Mouse (Mus musculus) midbrain, embryonic 12.5 days (tissue): Measurements from ENCODE around the gene Scamp3. TPM values are rescaled to one million over a fixed set of nuclear protein-coding genes. Genes with fewer than 3 reads are reported as not detected.
"Not testable (repeated sequence)": the region's sequence is repeated elsewhere in the genome, so short reads cannot be mapped to it uniquely, and the experiment has no call there.

Experiments used
- ATAC-seq: fragments of 200-750 bp; cut with Nextera tagmentation; 2 replicates; pipeline ENCODE4 v1.8.0; 2017; ENCODE audit warnings: low read depth, moderate TSS enrichment, moderate library complexity; ENCODE audit not compliant: low FRiP score
- H3K27ac ChIP-seq: fragments of 300-500 bp; sonication (generic); replicated peaks from 2 replicates; pipeline ENCODE4 v1.5.1; 2016; ENCODE audit warnings: mild to moderate bottlenecking
- H3K27me3 ChIP-seq: fragments of 300-500 bp; sonication (generic); 2 replicates; pipeline ENCODE4 v1.6.1; 2016; ENCODE audit warnings: mild to moderate bottlenecking
- H3K36me3 ChIP-seq: fragments of 300-500 bp; sonication (generic); 2 replicates; pipeline ENCODE4 v1.6.1; 2016
- H3K4me1 ChIP-seq: fragments of 300-500 bp; sonication (generic); 2 replicates; pipeline ENCODE4 v1.6.1; 2016
- H3K4me2 ChIP-seq: fragments of 300-500 bp; sonication (generic); replicated peaks from 2 replicates; pipeline ENCODE4 v1.6.1; 2016; ENCODE audit warnings: mild to moderate bottlenecking, moderate library complexity
- H3K4me3 ChIP-seq: fragments of 300-500 bp; sonication (generic); 2 replicates; pipeline ENCODE4 v1.5.1; 2016; ENCODE audit warnings: mild to moderate bottlenecking
- H3K9ac ChIP-seq: fragments of 300-500 bp; sonication (generic); replicated peaks from 2 replicates; pipeline ENCODE4 v1.6.1; 2016; ENCODE audit warnings: mild to moderate bottlenecking, moderate library complexity
- H3K9me3 ChIP-seq: fragments of 300-500 bp; sonication (generic); 2 replicates; pipeline ENCODE4 v1.6.1; 2016; ENCODE audit warnings: mild to moderate bottlenecking
- WGBS: fragments of 180-500 bp; shearing (Covaris S2); methylation state at CpG from one replicate; pipeline ENCODE4 v1.1.7; 2016; 5-methylcytosine and 5-hydroxymethylcytosine counted together
- polyA plus RNA-seq: library from polyadenylated mRNA; unstranded; fragments of >200 nt; fragmentation: Nextera tagmentation; extraction: Ambion mirVana; gene quantifications from 2 replicates; pipeline ENCODE4 v1.2.1, GENCODE M21; 2016

Gene Scamp3
- polyA plus RNA-seq, 1 experiment from 2014 or later = 97.1 TPM

GRCm38 (mm10) chr3:89147979-89148311 is 29.3 kb upstream of the Scamp3 start:
- ATAC-seq = no peak
- no peak overlapping the region for H3K9ac ChIP-seq
- H3K9me3 ChIP-seq = no peaks in the 10 kb centered on the region
- H3K4me3 ChIP-seq = no peak overlapping the region
- WGBS = 13% methylated on average over 15 of the region's 15 CpGs
- H3K4me1 ChIP-seq = peaks cover 12% of the 10 kb centered on the region
- no peak overlapping the region for H3K27ac ChIP-seq
- peaks cover 7% of the 10 kb centered on the region; the same call in 1 of the 2 replicates for H3K36me3 ChIP-seq
- H3K4me2 ChIP-seq = peak overlapping the region; percentile 12; the same call in 1 of the 2 replicates
- H3K27me3 ChIP-seq = peaks cover 45% of the 10 kb centered on the region

- 76% methylated on average over 14 of the region's 14 CpGs for WGBS
- no peak overlapping the region for H3K9ac ChIP-seq
These were observed 28.7 kb upstream of the Scamp3 start for GRCm38 (mm10) chr3:89148567-89148966.

GRCm38 (mm10) chr3:89152084-89152835 is 25.0 kb upstream of the Scamp3 start:
- ATAC-seq = no peak
- H3K27me3 ChIP-seq = peaks cover 34% of the 10 kb centered on the region
- no peak overlapping the region for H3K4me3 ChIP-seq
- no peak overlapping the region for H3K4me2 ChIP-seq
- H3K4me1 ChIP-seq = peaks cover 4% of the 10 kb centered on the region
- H3K9ac ChIP-seq = no peak overlapping the region
- H3K36me3 ChIP-seq = peaks cover 7% of the 10 kb centered on the region; the same call in 1 of the 2 replicates
- H3K27ac ChIP-seq = no peak overlapping the region
- H3K9me3 ChIP-seq = no peaks in the 10 kb centered on the region
- 65% methylated on average over 17 of the region's 17 CpGs for WGBS

More at GRCm38 (mm10) chr3:89148567-89148966, 28.7 kb upstream of the Scamp3 start:
- Histone ChIP-seq H3K4me2 (no peak overlapping the region), H3K27ac (no peak overlapping the region), H3K4me1 (peaks cover 12% of the 10 kb centered on the region), H3K9me3 (no peaks in the 10 kb centered on the region), H3K4me3 (no peak overlapping the region), H3K27me3 (peaks cover 45% of the 10 kb centered on the region), H3K36me3 (peaks cover 7% of the 10 kb centered on the region; the same call in 1 of the 2 replicates)
- ATAC-seq = no peak

- Histone ChIP-seq H3K4me1 (peaks cover 27% of the 10 kb centered on the region), H3K4me3 (no peak overlapping the region), H3K4me2 (no peak overlapping the region), H3K36me3 (peaks cover 7% of the 10 kb centered on the region; the same call in 1 of the 2 replicates), H3K27me3 (peaks cover 8% of the 10 kb centered on the region), H3K9ac (no peak overlapping the region), H3K9me3 (no peaks in the 10 kb centered on the region), H3K27ac (no peak overlapping the region)
- ATAC-seq = no peak
- 93% methylated on average over 8 of the region's 8 CpGs for WGBS
These were observed 20.3 kb upstream of the Scamp3 start for GRCm38 (mm10) chr3:89156951-89157350.

- Histone ChIP-seq H3K9ac (peak overlapping the region; percentile 71), H3K27me3 (peaks cover 8% of the 10 kb centered on the region), H3K4me3 (peak overlapping the region; percentile 79), H3K4me1 (peaks cover 28% of the 10 kb centered on the region), H3K36me3 (no peaks in the 10 kb centered on the region), H3K9me3 (no peaks in the 10 kb centered on the region), H3K27ac (no peak overlapping the region; the same call in 1 of the 2 replicates), H3K4me2 (peak overlapping the region; percentile 97)
- WGBS = 17% methylated on average over 7 of the region's 7 CpGs
- no peak for ATAC-seq
These were observed 18.6 kb upstream of the Scamp3 start for GRCm38 (mm10) chr3:89158651-89159050.

GRCm38 (mm10) chr3:89159211-89159610 is 18.1 kb upstream of the Scamp3 start:
- Histone ChIP-seq H3K4me1 (peaks cover 33% of the 10 kb centered on the region), H3K27ac (no peak overlapping the region; the same call in none of the 2 replicates)

GRCm38 (mm10) chr3:89159616-89160344 is 17.5 kb upstream of the Scamp3 start, which contains the start of gene Hcn3:
Gene Hcn3 (minus strand): TSS chr3:89160196.
- H3K9me3 ChIP-seq = no peaks in the 10 kb centered on the region
- H3K36me3 ChIP-seq = no peaks in the 10 kb centered on the region
- peaks cover 35% of the 10 kb centered on the region for H3K4me1 ChIP-seq
- H3K9ac ChIP-seq = peak within 1 kb of the TSS; percentile 71
- under 1% methylated on average over 65 of the region's 66 CpGs for WGBS
- H3K27me3 ChIP-seq = peaks cover 8% of the 10 kb centered on the region
- H3K27ac ChIP-seq = peak within 1 kb of the TSS; percentile 49
- peak within 1 kb of the TSS; percentile 97 for H3K4me2 ChIP-seq
- peak within 1 kb of the TSS; percentile 79 for H3K4me3 ChIP-seq
- peak; percentile 76 for ATAC-seq

More at GRCm38 (mm10) chr3:89159211-89159610, 18.1 kb upstream of the Scamp3 start:
- no peak for ATAC-seq
- Histone ChIP-seq H3K4me3 (peak overlapping the region; percentile 79), H3K9ac (peak overlapping the region; percentile 71), H3K27me3 (peaks cover 8% of the 10 kb centered on the region), H3K9me3 (no peaks in the 10 kb centered on the region), H3K36me3 (no peaks in the 10 kb centered on the region), H3K4me2 (peak overlapping the region; percentile 97)
- 1% methylated on average over 13 of the region's 13 CpGs for WGBS

- not testable (repeated sequence) for H3K4me3 ChIP-seq, H3K27me3 ChIP-seq, H3K36me3 ChIP-seq, H3K9ac ChIP-seq, H3K4me2 ChIP-seq, H3K27ac ChIP-seq, H3K9me3 ChIP-seq, ATAC-seq
- H3K4me1 ChIP-seq = peaks cover 46% of the 10 kb centered on the region
These were observed 16.1 kb upstream of the Scamp3 start for GRCm38 (mm10) chr3:89161207-89161606.

- no peak for ATAC-seq
- Histone ChIP-seq H3K4me1 (peaks cover 48% of the 10 kb centered on the region), H3K27ac (no peak overlapping the region), H3K27me3 (peaks cover 8% of the 10 kb centered on the region), H3K9me3 (no peaks in the 10 kb centered on the region), H3K9ac (no peak overlapping the region), H3K36me3 (peaks cover 4% of the 10 kb centered on the region; the same call in 1 of the 2 replicates), H3K4me2 (no peak overlapping the region), H3K4me3 (no peak overlapping the region)
- 81% methylated on average over 4 of the region's 4 CpGs for whole genome bisulfite sequencing
These were observed 15.5 kb upstream of the Scamp3 start for GRCm38 (mm10) chr3:89161786-89162185.

- Histone ChIP-seq H3K4me3 (no peak overlapping the region), H3K9me3 (no peaks in the 10 kb centered on the region), H3K4me2 (no peak overlapping the region), H3K4me1 (peaks cover 46% of the 10 kb centered on the region), H3K9ac (no peak overlapping the region), H3K36me3 (peaks cover 15% of the 10 kb centered on the region), H3K27ac (no peak overlapping the region), H3K27me3 (peaks cover 8% of the 10 kb centered on the region)
- ATAC-seq = no peak
- 91% methylated on average over 1 of the region's 1 CpGs for WGBS
These were observed 14.2 kb upstream of the Scamp3 start for GRCm38 (mm10) chr3:89163123-89163522.

GRCm38 (mm10) chr3:89163643-89164245 is 13.5 kb upstream of the Scamp3 start:
- peak overlapping the region; percentile 94 for H3K9ac ChIP-seq
- 73% methylated on average over 5 of the region's 5 CpGs for WGBS
- peak overlapping the region; percentile 68 for H3K4me2 ChIP-seq
- H3K4me1 ChIP-seq = peaks cover 41% of the 10 kb centered on the region
- no peaks in the 10 kb centered on the region for H3K9me3 ChIP-seq
- peaks cover 5% of the 10 kb centered on the region for H3K27me3 ChIP-seq
- H3K4me3 ChIP-seq = peak overlapping the region; percentile 95
- H3K27ac ChIP-seq = peak overlapping the region; percentile 95; the same call in 1 of the 2 replicates
- ATAC-seq = no peak
- peaks cover 22% of the 10 kb centered on the region for H3K36me3 ChIP-seq
